Mouse (Mus musculus) limb, embryonic 13.5 days (tissue): ENCODE measurements around the gene Tma16. TPM values are rescaled to one million over a fixed set of nuclear protein-coding genes. Genes with fewer than 3 reads are reported as not detected.

Source experiments
- ATAC-seq: fragments of 200-750 bp; cut with Nextera tagmentation; 2 replicates; pipeline ENCODE4 v1.8.0; 2017; ENCODE audit warnings: low read depth, moderate number of reproducible peaks, moderate TSS enrichment; ENCODE audit not compliant: low FRiP score
- H3K27ac ChIP-seq: fragments of 300-500 bp; sonication (generic); 2 replicates; pipeline ENCODE4 v1.5.1; 2015; ENCODE audit warnings: inconsistent platforms, mild to moderate bottlenecking, moderate library complexity
- H3K27me3 ChIP-seq: fragments of 300-500 bp; sonication (generic); 2 replicates; pipeline ENCODE4 v1.6.1; 2015; ENCODE audit warnings: mild to moderate bottlenecking, inconsistent platforms
- H3K36me3 ChIP-seq: fragments of 300-500 bp; sonication (generic); 2 replicates; pipeline ENCODE4 v1.6.1; 2015; ENCODE audit warnings: inconsistent platforms, mild to moderate bottlenecking, moderate library complexity
- H3K4me1 ChIP-seq: fragments of 300-500 bp; sonication (generic); 2 replicates; pipeline ENCODE4 v1.6.1; 2015; ENCODE audit warnings: inconsistent platforms
- H3K4me2 ChIP-seq: fragments of 300-500 bp; sonication (generic); replicated peaks from 2 replicates; pipeline ENCODE4 v1.6.1; 2015; ENCODE audit warnings: inconsistent platforms, mild to moderate bottlenecking, moderate library complexity
- H3K4me3 ChIP-seq: fragments of 300-500 bp; sonication (generic); 2 replicates; pipeline ENCODE4 v1.5.1; 2015; ENCODE audit warnings: moderate library complexity, mild to moderate bottlenecking, inconsistent platforms
- H3K9ac ChIP-seq: fragments of 300-500 bp; sonication (generic); 2 replicates; pipeline ENCODE4 v1.6.1; 2015; ENCODE audit warnings: mild to moderate bottlenecking, inconsistent platforms
- H3K9me3 ChIP-seq: fragments of 300-500 bp; sonication (generic); 2 replicates; pipeline ENCODE4 v1.6.1; 2016; ENCODE audit warnings: inconsistent platforms
- WGBS: fragments of 180-500 bp; shearing (Covaris S2); methylation state at CpG from one replicate; pipeline ENCODE4 v1.1.7; 2015; 5-methylcytosine and 5-hydroxymethylcytosine counted together
- polyA plus RNA-seq: library from polyadenylated mRNA; unstranded; fragments of >200 nt; fragmentation: Nextera tagmentation; extraction: Ambion mirVana; gene quantifications from 2 replicates; pipeline ENCODE4 v1.2.1, GENCODE M21; 2015

Gene Tma16
- polyA plus RNA-seq, result 15.1 and 17.5 TPM in 2 replicates

DNA sequence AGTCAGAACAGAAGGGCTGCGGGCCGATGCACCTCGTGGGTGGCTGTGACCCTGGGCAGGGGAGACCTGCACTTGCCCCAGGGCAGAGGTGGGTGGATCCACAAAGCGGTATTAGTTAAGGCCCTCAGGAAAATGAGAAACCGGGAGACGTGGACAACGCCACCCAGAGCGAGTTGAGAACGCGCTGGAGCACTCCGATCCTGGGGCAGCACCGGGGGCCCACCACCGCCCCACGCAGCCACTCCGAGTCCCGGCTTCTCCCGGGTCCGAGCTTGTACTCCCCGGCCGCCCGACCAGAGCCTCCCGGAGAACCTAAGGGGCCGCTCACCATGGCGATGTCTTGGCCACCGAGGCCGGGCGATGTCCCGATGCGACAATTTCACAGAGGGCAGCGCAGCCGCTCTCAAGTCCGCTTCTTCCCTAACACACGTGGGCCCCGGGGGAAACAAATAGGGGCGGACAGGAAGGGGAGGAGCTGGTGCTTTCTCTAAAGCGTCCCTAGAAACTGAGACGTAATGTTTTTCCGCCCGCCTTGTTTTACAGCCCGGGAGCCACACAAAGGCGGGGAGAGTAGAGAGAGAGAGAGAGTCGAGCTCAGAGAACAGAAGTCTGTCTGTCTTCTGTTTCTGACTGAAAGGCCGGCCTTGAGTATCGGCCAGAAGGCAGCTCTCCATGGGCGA, at the start of gene Tma16:
Gene Tma16 (minus strand): TSS at position 447 of the 680 bp plus-strand sequence.
- Histone ChIP-seq H3K4me3 (peak within 1 kb of the TSS; percentile 94), H3K27ac (no peak within 1 kb of the TSS)
- peak; percentile 96 for ATAC-seq

DNA sequence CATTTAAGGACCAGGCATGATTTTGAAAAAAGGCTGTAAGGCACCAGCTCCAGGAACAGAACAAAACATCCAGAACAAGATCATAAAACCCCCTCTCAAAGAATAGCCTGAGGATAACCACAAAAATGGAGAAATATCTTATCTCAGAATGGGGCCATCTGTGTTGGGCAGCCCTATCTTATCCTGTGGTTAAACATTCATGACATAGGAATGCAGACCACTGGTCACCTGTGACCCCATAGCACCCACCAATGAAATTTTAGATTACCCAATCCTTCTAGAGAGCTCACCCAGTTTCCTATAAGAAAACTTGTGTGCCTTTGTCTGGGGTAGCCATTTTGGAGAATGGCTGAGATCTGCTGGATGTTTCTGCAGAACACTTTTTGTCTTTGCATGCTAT, 34.2 kb upstream of the Tma16 start:
- H3K9me3 ChIP-seq, result no peaks in the 10 kb centered on the region
- H3K4me2 ChIP-seq, result no peak overlapping the region
- no peak overlapping the region for H3K9ac ChIP-seq
- no peaks in the 10 kb centered on the region for H3K36me3 ChIP-seq
- H3K27ac ChIP-seq, result no peak overlapping the region
- H3K27me3 ChIP-seq, result no peaks in the 10 kb centered on the region
- H3K4me1 ChIP-seq, result no peaks in the 10 kb centered on the region
- ATAC-seq, result no peak
- H3K4me3 ChIP-seq, result no peak overlapping the region

More for the DNA sequence above, at the start of gene Tma16:
- Histone ChIP-seq H3K27me3 (no peaks in the 10 kb centered on the region), H3K36me3 (peaks cover 21% of the 10 kb centered on the region), H3K9me3 (no peaks in the 10 kb centered on the region), H3K9ac (peak within 1 kb of the TSS; percentile 88), H3K4me1 (0 out of 2 replicates have a peak, but pooled peaks cover 10% of the 10 kb centered on the region), H3K4me2 (peak within 1 kb of the TSS; percentile 69)
- under 1% methylated on average over 45 of the region's 45 CpGs for WGBS

DNA sequence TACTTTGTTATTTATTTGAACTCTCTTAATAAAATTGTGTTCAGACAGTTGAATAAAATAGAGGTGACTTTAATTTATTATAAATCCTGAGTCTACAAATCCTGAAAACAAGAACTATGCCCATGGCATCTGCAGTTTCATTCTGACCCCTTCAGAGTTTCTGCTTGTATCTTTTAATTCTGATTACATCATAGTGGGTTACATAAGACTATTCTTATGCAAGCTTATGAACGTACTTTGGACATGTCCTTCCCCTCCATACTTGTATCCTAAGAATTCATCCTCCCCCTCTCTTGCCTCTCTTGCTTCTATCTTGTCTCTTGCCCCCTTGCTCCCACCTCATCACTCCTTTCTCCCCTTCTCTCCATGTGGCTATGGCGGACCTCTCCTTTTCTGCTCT, 32.8 kb upstream of the Tma16 start:
- no peaks in the 10 kb centered on the region for H3K4me1 ChIP-seq
- no peak overlapping the region for H3K4me2 ChIP-seq
- 85% methylated on average over 2 of the region's 2 CpGs for WGBS
- ATAC-seq, result no peak
- no peaks in the 10 kb centered on the region for H3K36me3 ChIP-seq
- no peaks in the 10 kb centered on the region for H3K9me3 ChIP-seq
- H3K9ac ChIP-seq, result no peak overlapping the region
- H3K4me3 ChIP-seq, result no peak overlapping the region
- no peak overlapping the region for H3K27ac ChIP-seq
- no peaks in the 10 kb centered on the region for H3K27me3 ChIP-seq

DNA sequence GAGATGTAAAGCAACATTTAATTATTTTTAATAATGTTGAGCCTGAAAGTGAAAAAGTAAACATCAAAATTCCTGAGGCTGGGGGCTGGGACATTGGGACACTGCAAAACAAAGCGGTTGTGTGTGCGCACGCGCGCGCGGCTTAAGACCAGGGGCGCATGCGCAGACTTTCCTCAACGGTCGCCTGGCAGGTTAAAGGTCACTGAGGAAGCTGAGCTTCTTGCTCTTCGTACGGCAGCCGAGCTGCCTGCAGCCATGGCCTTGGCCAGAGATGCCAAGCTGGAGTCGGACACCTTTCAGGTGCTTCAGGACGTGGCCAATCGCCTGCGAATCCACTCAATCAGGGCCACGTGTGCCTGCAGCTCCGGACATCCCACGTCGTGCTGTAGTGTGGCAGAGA, 25.2 kb upstream of the Tma16 start, which contains the start of gene Tktl2:
Gene Tktl2 (plus strand): TSS at position 220 of the 400 bp plus-strand sequence.
- ATAC-seq, result no peak
- 95% methylated on average over 22 of the region's 22 CpGs for WGBS

DNA sequence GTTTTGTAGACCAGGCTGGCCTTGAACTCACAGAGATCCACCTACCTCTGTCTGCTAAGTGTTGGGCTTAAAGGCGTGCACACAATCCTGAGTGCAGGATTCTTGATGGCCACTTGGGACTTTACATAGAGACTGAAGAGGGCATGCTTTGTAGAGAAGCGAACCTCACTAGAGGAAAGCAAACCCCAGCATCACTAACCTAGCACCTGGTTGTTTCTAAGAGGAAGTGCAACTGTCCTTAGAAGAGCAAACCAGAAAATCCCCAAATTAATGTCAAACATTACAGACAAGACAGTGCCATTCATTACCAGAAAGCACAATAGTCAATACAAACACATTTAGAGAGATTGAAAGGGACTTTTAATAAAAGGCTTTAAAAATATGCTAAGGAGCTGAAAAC, 17.1 kb upstream of the Tma16 start:
- Histone ChIP-seq H3K4me2 (no peak overlapping the region), H3K4me1 (no peaks in the 10 kb centered on the region), H3K9ac (no peak overlapping the region), H3K27ac (no peak overlapping the region), H3K4me3 (no peak overlapping the region), H3K36me3 (no peaks in the 10 kb centered on the region), H3K9me3 (no peaks in the 10 kb centered on the region), H3K27me3 (no peaks in the 10 kb centered on the region)
- no peak for ATAC-seq
- WGBS, result 85% methylated on average over 2 of the region's 2 CpGs

More for the DNA sequence above, 25.2 kb upstream of the Tma16 start, which contains the start of gene Tktl2:
- Histone ChIP-seq H3K9me3 (no peaks in the 10 kb centered on the region), H3K4me3 (no peak within 1 kb of the TSS), H3K4me2 (no peak within 1 kb of the TSS), H3K36me3 (no peaks in the 10 kb centered on the region), H3K27ac (no peak within 1 kb of the TSS), H3K27me3 (no peaks in the 10 kb centered on the region), H3K9ac (no peak within 1 kb of the TSS), H3K4me1 (no peaks in the 10 kb centered on the region)

DNA sequence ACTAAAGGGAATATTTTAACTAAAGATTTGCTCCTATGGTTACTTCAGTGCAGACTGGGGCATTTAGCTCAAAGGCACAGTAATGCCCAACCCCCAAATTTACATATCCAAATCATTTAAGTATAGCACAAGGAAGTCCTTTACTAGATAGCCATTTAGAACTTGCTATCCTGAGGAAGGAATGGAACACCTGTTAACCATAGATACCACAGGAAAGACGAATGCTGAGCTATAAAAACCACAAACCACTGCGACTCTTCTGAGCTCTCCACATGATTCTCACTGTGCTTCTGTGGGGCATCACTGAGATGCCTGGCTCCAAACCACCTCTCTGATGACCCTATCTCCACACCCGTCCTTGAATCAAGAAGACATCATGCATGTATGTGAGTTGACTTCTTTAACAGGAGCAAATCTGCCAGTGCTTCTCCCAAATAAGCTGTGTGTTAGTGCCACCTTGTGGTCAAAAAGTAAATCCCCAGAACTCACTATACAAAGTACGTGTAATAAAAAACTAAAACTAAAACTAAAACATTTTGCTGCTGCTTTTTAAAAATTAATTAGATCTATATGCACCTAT, 10.8 kb upstream of the Tma16 start:
- Histone ChIP-seq H3K9ac (no peak overlapping the region), H3K27ac (no peak overlapping the region), H3K4me2 (no peak overlapping the region), H3K9me3 (no peaks in the 10 kb centered on the region), H3K27me3 (peaks cover 5% of the 10 kb centered on the region; the same call in 1 of the 2 replicates), H3K4me1 (no peaks in the 10 kb centered on the region), H3K4me3 (no peak overlapping the region), H3K36me3 (no peaks in the 10 kb centered on the region)
- ATAC-seq, result no peak
- 40% methylated on average over 4 of the region's 4 CpGs for WGBS

DNA sequence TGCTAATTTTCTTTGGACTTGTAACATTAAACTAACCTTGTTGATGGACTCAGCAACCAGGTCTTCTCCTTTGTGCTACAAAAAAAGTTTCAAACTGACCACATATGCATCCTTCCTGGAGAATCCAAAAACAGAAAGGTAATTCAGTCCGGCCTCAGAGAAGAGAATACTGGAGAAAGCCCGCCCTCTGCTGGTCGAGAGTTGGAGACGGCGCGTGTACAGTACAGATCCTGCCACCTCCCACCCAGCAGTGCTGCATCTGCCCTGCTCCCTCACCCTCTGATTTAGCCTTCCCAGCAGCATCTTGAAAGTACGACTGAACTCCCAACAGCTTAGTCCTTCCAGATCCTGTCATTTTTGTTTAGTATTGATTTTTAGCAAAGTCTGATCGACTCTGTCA, 9.4 kb upstream of the Tma16 start:
- H3K4me2 ChIP-seq, result no peak overlapping the region
- 7% methylated on average over 8 of the region's 8 CpGs for WGBS
- H3K4me1 ChIP-seq, result no peaks in the 10 kb centered on the region
- no peak overlapping the region for H3K27ac ChIP-seq
- H3K36me3 ChIP-seq, result no peaks in the 10 kb centered on the region
- peaks cover 5% of the 10 kb centered on the region; the same call in 1 of the 2 replicates for H3K27me3 ChIP-seq
- ATAC-seq, result peak; percentile 61; the same call in 1 of the 2 replicates
- H3K9ac ChIP-seq, result no peak overlapping the region
- no peak overlapping the region for H3K4me3 ChIP-seq
- no peaks in the 10 kb centered on the region for H3K9me3 ChIP-seq

DNA sequence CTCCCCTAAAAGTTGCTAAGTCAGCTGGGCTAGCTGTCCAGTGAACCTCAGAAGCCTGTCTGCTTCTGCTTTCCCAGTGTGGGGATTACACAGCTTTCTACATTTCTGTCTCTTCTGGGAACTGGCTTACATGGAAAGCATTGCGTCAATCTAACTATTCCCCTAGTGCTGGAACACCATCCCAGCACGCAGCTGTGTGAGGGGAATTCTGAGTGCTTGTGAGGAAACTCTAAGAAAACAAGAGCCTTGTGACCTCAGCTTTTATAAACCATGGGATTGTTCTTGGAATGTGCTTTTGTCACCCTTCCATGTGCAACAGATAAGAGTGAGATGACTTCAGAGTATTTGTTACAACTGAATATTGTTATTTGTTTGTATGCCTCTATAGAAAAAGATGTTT, 8.2 kb upstream of the Tma16 start:
- WGBS, result 76% methylated on average over 2 of the region's 2 CpGs
- Histone ChIP-seq H3K4me2 (no peak overlapping the region), H3K36me3 (no peaks in the 10 kb centered on the region), H3K27me3 (peaks cover 5% of the 10 kb centered on the region; the same call in 1 of the 2 replicates), H3K27ac (no peak overlapping the region), H3K4me3 (no peak overlapping the region), H3K9me3 (no peaks in the 10 kb centered on the region), H3K4me1 (no peaks in the 10 kb centered on the region), H3K9ac (no peak overlapping the region)
- ATAC-seq, result no peak

DNA sequence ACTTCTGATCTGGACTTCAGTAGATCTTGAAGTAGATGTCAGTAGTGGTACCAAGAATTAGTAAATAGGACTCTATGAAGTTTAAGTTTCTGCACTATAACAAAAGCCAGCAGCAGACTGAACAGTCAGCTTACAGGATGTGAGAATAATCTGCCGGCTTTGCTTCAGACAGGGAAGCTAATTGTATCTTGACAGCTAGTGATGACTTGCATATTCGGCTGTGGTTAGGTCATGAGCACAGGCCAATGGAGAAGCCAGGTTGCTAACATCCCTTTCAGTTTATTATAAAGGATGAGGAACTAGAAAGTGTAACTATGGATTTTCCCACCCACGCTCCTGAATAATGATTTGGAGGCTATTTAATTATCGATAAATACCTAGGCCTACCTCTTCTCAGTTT, 4.3 kb upstream of the Tma16 start:
- Histone ChIP-seq H3K27ac (no peak overlapping the region), H3K4me3 (no peak overlapping the region), H3K27me3 (no peaks in the 10 kb centered on the region), H3K9ac (no peak overlapping the region), H3K4me1 (0 out of 2 replicates have a peak, but pooled peaks cover under 1% of the 10 kb centered on the region), H3K4me2 (no peak overlapping the region), H3K36me3 (no peaks in the 10 kb centered on the region), H3K9me3 (no peaks in the 10 kb centered on the region)
- 86% methylated on average over 4 of the region's 4 CpGs for WGBS
- no peak for ATAC-seq

DNA sequence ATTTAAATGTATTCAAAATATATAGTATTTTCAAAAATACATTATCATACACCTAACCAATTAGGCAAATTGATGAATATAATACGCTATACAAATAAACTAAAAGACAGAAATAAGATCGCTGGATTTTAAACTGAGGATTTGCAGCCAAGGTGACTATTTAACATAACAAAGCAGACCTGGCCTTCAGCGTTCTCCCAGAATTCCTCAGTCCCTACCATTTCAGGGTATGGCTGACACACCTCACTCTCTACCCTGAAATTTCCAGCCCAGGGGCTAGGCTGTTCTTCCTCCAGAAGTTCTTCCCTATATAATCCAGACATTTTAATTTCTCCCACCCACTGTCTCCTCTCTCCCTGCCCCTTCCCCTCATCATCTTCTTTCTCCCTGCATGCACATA, 2.2 kb upstream of the Tma16 start:
- ATAC-seq, result no peak
- Histone ChIP-seq H3K4me1 (0 out of 2 replicates have a peak, but pooled peaks cover 10% of the 10 kb centered on the region), H3K9ac (no peak overlapping the region), H3K27me3 (no peaks in the 10 kb centered on the region), H3K9me3 (no peaks in the 10 kb centered on the region), H3K27ac (no peak overlapping the region), H3K4me2 (no peak overlapping the region), H3K4me3 (no peak overlapping the region), H3K36me3 (0 out of 2 replicates have a peak, but pooled peaks cover 3% of the 10 kb centered on the region)
- 50% methylated on average over 3 of the region's 3 CpGs for WGBS

DNA sequence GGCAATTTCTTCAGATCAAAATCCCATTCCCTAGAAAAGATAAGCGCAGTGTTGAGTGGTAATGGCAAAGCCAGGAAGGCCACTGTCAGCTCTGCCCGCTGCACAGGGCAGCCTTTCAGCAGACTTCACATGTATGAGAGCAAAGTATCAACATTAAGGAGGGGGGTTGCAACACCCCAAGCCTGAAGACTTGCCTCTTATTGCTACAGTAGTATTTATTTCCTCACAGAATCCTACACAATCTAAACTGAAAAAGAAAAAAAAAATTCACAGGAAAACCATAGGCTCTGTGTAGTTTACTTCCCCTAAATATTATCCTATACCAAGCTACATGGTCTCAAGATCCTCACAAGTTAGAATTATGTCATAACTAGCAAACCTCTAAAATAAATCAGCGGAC, 9.4 kb downstream of the Tma16 start:
- Histone ChIP-seq H3K9ac (no peak overlapping the region), H3K4me1 (no peaks in the 10 kb centered on the region), H3K4me2 (no peak overlapping the region), H3K27ac (no peak overlapping the region), H3K36me3 (peaks cover 59% of the 10 kb centered on the region), H3K27me3 (no peaks in the 10 kb centered on the region), H3K9me3 (no peaks in the 10 kb centered on the region), H3K4me3 (no peak overlapping the region)
- 94% methylated on average over 3 of the region's 3 CpGs for WGBS
- no peak for ATAC-seq

DNA sequence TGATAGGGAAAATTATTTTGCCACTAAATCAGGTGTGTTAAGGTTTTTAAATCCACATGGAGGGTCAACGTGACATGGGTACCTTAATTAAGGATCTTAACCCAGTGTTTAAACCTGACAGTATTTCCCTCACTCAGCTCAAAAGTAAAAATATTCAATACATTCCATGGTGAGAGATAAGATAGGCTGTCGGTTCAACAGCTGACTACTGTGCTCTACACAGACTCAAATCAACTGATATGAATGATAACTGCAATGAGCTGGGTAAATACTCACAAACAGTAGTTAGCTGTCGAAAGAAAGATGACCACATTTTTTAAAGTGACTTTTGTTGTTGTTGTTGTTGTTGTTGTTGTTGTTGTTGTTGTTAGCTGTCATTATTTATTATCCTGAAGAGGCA, 16.5 kb downstream of the Tma16 start:
- Histone ChIP-seq H3K27me3 (no peaks in the 10 kb centered on the region), H3K4me2 (no peak overlapping the region), H3K9ac (no peak overlapping the region), H3K27ac (no peak overlapping the region), H3K36me3 (no peaks in the 10 kb centered on the region), H3K4me3 (no peak overlapping the region), H3K9me3 (no peaks in the 10 kb centered on the region), H3K4me1 (no peaks in the 10 kb centered on the region)
- no peak for ATAC-seq
- 85% methylated on average over 3 of the region's 3 CpGs for WGBS
